Mouse (Mus musculus) liver, embryonic 12.5 days (tissue): ENCODE measurements around the gene Coa7. TPM values are rescaled to one million over a fixed set of nuclear protein-coding genes. Genes with fewer than 3 reads are reported as not detected.

Experiments used
- ATAC-seq: fragments of 200-750 bp; cut with Nextera tagmentation; 2 replicates; pipeline ENCODE4 v1.8.0; 2017; ENCODE audit warnings: moderate number of reproducible peaks, mild to moderate bottlenecking, moderate library complexity
- H3K27ac ChIP-seq: fragments of 300-500 bp; sonication (generic); 2 replicates; pipeline ENCODE4 v1.5.1; 2016; ENCODE audit warnings: mild to moderate bottlenecking
- H3K27me3 ChIP-seq: fragments of 300-500 bp; sonication (generic); replicated peaks from 2 replicates; pipeline ENCODE4 v1.6.1; 2016; ENCODE audit warnings: mild to moderate bottlenecking, moderate library complexity
- H3K36me3 ChIP-seq: fragments of 300-500 bp; sonication (generic); 2 replicates; pipeline ENCODE4 v1.6.1; 2016; ENCODE audit warnings: mild to moderate bottlenecking, moderate library complexity
- H3K4me1 ChIP-seq: fragments of 300-500 bp; sonication (generic); 2 replicates; pipeline ENCODE4 v1.6.1; 2016
- H3K4me2 ChIP-seq: fragments of 300-500 bp; sonication (generic); 2 replicates; pipeline ENCODE4 v1.6.1; 2016; ENCODE audit warnings: mild to moderate bottlenecking, moderate library complexity
- H3K4me3 ChIP-seq: fragments of 300-500 bp; sonication (generic); 2 replicates; pipeline ENCODE4 v1.5.1; 2016; ENCODE audit warnings: mild to moderate bottlenecking, moderate library complexity
- H3K9ac ChIP-seq: fragments of 300-500 bp; sonication (generic); 2 replicates; pipeline ENCODE4 v1.6.1; 2016; ENCODE audit warnings: mild to moderate bottlenecking, moderate library complexity
- H3K9me3 ChIP-seq: fragments of 300-500 bp; sonication (generic); replicated peaks from 2 replicates; pipeline ENCODE4 v1.6.1; 2016; ENCODE audit warnings: mild to moderate bottlenecking, moderate library complexity
- WGBS: fragments of 180-500 bp; shearing (Covaris S2); methylation state at CpG from one replicate; pipeline ENCODE4 v1.1.7; 2016; ENCODE audit not compliant: insufficient replicate concordance; 5-methylcytosine and 5-hydroxymethylcytosine counted together
- polyA plus RNA-seq: library from polyadenylated mRNA; unstranded; fragments of >200 nt; fragmentation: Nextera tagmentation; extraction: Ambion mirVana; gene quantifications from 2 replicates; pipeline ENCODE4 v1.2.1, GENCODE M21; 2016

Coa7 gene
- polyA plus RNA-seq, 1 experiment from 2014 or later: 34.3 TPM

DNA sequence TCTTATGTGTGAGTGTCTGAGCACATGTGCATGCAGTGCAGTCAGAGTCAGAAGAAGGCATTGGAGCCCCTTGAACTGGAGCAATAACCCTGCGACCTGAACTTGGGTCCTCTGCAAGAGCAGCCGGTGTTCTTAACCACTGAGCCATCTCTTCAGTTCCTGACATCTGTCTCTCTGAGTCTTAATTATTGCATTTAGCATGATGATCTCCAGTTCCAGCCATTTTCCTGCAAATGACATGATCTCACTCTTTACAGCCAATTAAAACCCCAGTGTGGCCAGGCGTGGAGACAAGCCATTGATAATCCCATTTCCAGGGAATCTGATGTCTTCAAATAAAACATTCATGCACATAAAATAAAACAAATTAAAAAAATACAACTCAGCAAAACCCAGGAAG is 60.8 kb downstream of the Coa7 start:
- no peak for ATAC-seq
- H3K36me3 ChIP-seq: no peaks in the 10 kb centered on the region
- no peak overlapping the region for H3K9ac ChIP-seq
- no peak overlapping the region for H3K4me2 ChIP-seq
- WGBS: 62% methylated on average over 3 of the region's 3 CpGs
- H3K4me1 ChIP-seq: peaks cover 21% of the 10 kb centered on the region; the same call in 1 of the 2 replicates
- H3K4me3 ChIP-seq: no peak overlapping the region
- peaks cover 36% of the 10 kb centered on the region for H3K27me3 ChIP-seq
- no peak overlapping the region for H3K27ac ChIP-seq
- H3K9me3 ChIP-seq: no peaks in the 10 kb centered on the region

DNA sequence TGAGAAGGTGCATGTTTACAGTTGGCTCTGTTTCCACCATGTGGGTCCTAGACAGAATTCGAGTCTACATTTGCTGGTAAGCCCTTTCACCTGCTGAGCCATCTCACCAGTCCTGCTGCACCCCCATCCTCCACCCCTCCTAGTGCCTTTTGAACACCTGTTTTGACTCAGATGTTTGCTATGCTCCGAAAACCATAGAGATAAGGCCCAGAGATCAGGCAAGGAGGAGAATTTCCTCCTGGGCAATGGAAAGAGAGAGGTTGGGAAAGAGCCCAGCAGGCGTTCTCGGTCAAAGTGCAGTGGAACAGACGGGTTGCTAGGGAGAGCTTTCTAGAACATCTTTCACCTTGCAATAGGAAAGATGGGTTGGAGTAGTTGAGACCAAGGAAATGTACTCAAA is 63.2 kb downstream of the Coa7 start:
- Histone ChIP-seq H3K9ac (no peak overlapping the region), H3K27ac (no peak overlapping the region), H3K36me3 (no peaks in the 10 kb centered on the region), H3K9me3 (no peaks in the 10 kb centered on the region), H3K4me1 (peaks cover 21% of the 10 kb centered on the region; the same call in 1 of the 2 replicates), H3K4me2 (no peak overlapping the region), H3K27me3 (peaks cover 12% of the 10 kb centered on the region; the same call in 1 of the 2 replicates), H3K4me3 (no peak overlapping the region)
- ATAC-seq: no peak
- 63% methylated on average over 5 of the region's 5 CpGs for WGBS

Other genes with a start within 250 kb of the Coa7 start
- gene Podn, start 231.7 kb upstream of the Coa7 start, polyA plus RNA-seq: 0.10 and 0.23 TPM in 2 replicates
- 196 and 198 TPM in 2 replicates for gene Scp2, start 183.1 kb upstream of the Coa7 start, polyA plus RNA-seq
- gene Echdc2, start 162.7 kb upstream of the Coa7 start, polyA plus RNA-seq: 8.9 and 10.2 TPM in 2 replicates
- 0.07 and 0.08 TPM in 2 replicates for gene Zyg11a, start 110.1 kb upstream of the Coa7 start, polyA plus RNA-seq
- gene Zyg11b, start 27.0 kb upstream of the Coa7 start, polyA plus RNA-seq: 4.0 and 4.5 TPM in 2 replicates
- 0.32 TPM in 1 of 2 replicates, not detected in the other for gene Shisal2a, start 55.2 kb downstream of the Coa7 start, polyA plus RNA-seq
- gene Gpx7, start 78.8 kb downstream of the Coa7 start, polyA plus RNA-seq: 12.3 and 13.6 TPM in 2 replicates
- gene Tut4, start 131.3 kb downstream of the Coa7 start, polyA plus RNA-seq: 25.2 and 29.0 TPM in 2 replicates